Mouse (Mus musculus): ENCODE measurements around the gene Tenm4. TPM values are rescaled to one million over a fixed set of nuclear protein-coding genes. Genes with fewer than 3 reads are reported as not detected.

The Tenm4 gene
- polyA plus RNA-seq, 2 experiments = 0.11 to 0.28 TPM

DNA sequence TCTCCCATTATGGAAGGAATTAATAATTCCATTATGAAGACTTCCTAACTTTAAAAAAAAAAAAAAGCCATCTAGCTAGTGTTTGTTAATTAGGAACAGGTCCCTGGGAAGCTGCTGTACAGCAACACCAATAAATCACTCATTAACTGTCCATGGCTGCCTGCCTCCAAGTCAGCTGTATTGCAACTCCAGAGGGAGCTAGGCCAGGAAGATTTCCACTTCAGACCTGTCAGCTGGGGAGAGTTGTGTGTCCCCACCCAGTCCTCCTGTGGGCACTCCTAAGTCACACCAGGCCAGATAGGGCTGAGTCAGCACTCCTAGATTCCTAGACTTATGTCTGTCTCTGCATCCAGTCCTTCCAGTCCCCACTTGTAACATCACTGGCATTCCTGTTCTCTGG, 399.9 kb downstream of the Tenm4 start:
- H3K27me3 ChIP-seq (ENCODE audit: control insufficient read depth, insufficient read depth, low read length) = no peaks in the 10 kb centered on the region

GRCm38 (mm10) chr7:96572995-96573394, 401.9 kb downstream of the Tenm4 start:
- Histone ChIP-seq H3K36me3 (replicated peaks; ENCODE audit: control insufficient read depth, insufficient read depth, low read depth) (no peaks in the 10 kb centered on the region), H3K9me3 (ENCODE audit: control insufficient read depth, low read length) (no peaks in the 10 kb centered on the region), H3K9ac (replicated peaks) (no peak overlapping the region), H3K27ac (no peak overlapping the region), H3K4me3 (ENCODE audit: insufficient read depth in 1 of 2, low read depth in 2 of 2, low read length in 2 of 2) (no peak overlapping the region), H3K4me1 (replicated peaks; ENCODE audit: control insufficient read depth in 2 of 2, insufficient read depth in 2 of 2, low read length in 1 of 2) (no peaks in the 10 kb centered on the region), H3K4me2 (ENCODE audit: low read depth) (no peak overlapping the region), H3K27me3 (ENCODE audit: control insufficient read depth, insufficient read depth, low read length) (no peaks in the 10 kb centered on the region)
- DNase-seq (ENCODE audit: low read depth in 3 of 3, low spot score in 3 of 3) (no peak), ATAC-seq (ENCODE audit: insufficient read depth) (no peak)
- 68% methylated on average over 7 of the region's 7 CpGs for WGBS (ENCODE audit: insufficient replicate concordance)
- no peak for TF ChIP-seq EP300 (IDR thresholded peaks at IDR 0.05; ENCODE audit: low read depth)

More for the DNA sequence above, 399.9 kb downstream of the Tenm4 start:
- Histone ChIP-seq H3K9me3 (ENCODE audit: control insufficient read depth, low read length) (no peaks in the 10 kb centered on the region), H3K27ac (no peak overlapping the region), H3K9ac (replicated peaks) (no peak overlapping the region), H3K36me3 (replicated peaks; ENCODE audit: control insufficient read depth, insufficient read depth, low read depth) (no peaks in the 10 kb centered on the region), H3K4me1 (replicated peaks; ENCODE audit: control insufficient read depth in 2 of 2, insufficient read depth in 2 of 2, low read length in 1 of 2) (no peaks in the 10 kb centered on the region), H3K4me3 (ENCODE audit: insufficient read depth in 1 of 2, low read depth in 2 of 2, low read length in 2 of 2) (no peak overlapping the region), H3K4me2 (ENCODE audit: low read depth) (no peak overlapping the region)
- TF ChIP-seq CTCF (IDR thresholded peaks at IDR 0.05; ENCODE audit: low read depth) (no peak), EP300 (IDR thresholded peaks at IDR 0.05; ENCODE audit: low read depth) (no peak)
- no peak for ATAC-seq (ENCODE audit: insufficient read depth)
- no peak for DNase-seq (ENCODE audit: low read depth in 3 of 3, low spot score in 3 of 3)

DNA sequence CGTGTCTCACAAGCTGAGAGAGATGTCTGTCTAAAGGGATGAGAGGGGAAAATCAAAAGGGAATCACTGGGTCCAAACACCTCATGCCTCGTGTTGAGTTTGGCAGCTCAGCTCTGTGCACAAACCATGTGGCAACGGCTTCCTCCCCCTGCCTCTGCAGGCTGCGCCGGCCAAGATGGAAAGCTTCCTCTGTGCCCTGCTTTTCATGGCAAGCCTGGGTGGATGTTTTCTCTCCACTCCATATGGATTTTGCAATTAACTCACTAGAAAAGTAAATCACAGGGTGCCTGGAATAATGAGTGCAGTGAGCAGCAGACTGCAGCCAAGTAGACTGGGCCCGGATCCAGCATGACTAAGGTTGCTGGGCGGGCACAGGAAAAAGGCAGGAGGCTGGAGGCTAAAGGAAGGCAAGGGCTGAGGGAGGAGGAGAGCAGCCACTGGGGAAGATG, 404.2 kb downstream of the Tenm4 start:
- no peak overlapping the region for H3K27ac ChIP-seq
- no peaks in the 10 kb centered on the region for H3K27me3 ChIP-seq (ENCODE audit: control insufficient read depth, insufficient read depth, low read length)
- no peak for ATAC-seq (ENCODE audit: insufficient read depth)
- DNase-seq (ENCODE audit: low read depth in 3 of 3, low spot score in 3 of 3) = no peak
- H3K4me2 ChIP-seq (ENCODE audit: low read depth) = no peak overlapping the region
- no peaks in the 10 kb centered on the region for H3K9me3 ChIP-seq (ENCODE audit: control insufficient read depth, low read length)
- no peaks in the 10 kb centered on the region for H3K36me3 ChIP-seq (replicated peaks; ENCODE audit: control insufficient read depth, insufficient read depth, low read depth)
- TF ChIP-seq CTCF (IDR thresholded peaks at IDR 0.05; ENCODE audit: low read depth) (no peak), EP300 (IDR thresholded peaks at IDR 0.05; ENCODE audit: low read depth) (no peak)
- WGBS (ENCODE audit: insufficient replicate concordance) = 63% methylated on average over 7 of the region's 7 CpGs
- no peaks in the 10 kb centered on the region for H3K4me1 ChIP-seq (replicated peaks; ENCODE audit: control insufficient read depth in 2 of 2, insufficient read depth in 2 of 2, low read length in 1 of 2)
- no peak overlapping the region for H3K4me3 ChIP-seq (ENCODE audit: insufficient read depth in 1 of 2, low read depth in 2 of 2, low read length in 2 of 2)
- no peak overlapping the region for H3K9ac ChIP-seq (replicated peaks)

- no peak overlapping the region for H3K27ac ChIP-seq
- H3K36me3 ChIP-seq (replicated peaks; ENCODE audit: control insufficient read depth, insufficient read depth, low read depth) = no peaks in the 10 kb centered on the region
- no peaks in the 10 kb centered on the region for H3K9me3 ChIP-seq (ENCODE audit: control insufficient read depth, low read length)
- H3K4me2 ChIP-seq (ENCODE audit: low read depth) = no peak overlapping the region
- TF ChIP-seq EP300 (IDR thresholded peaks at IDR 0.05; ENCODE audit: low read depth) (no peak), CTCF (IDR thresholded peaks at IDR 0.05; ENCODE audit: low read depth) (no peak)
- no peak overlapping the region for H3K9ac ChIP-seq (replicated peaks)
- no peaks in the 10 kb centered on the region for H3K27me3 ChIP-seq (ENCODE audit: control insufficient read depth, insufficient read depth, low read length)
- no peak for ATAC-seq (ENCODE audit: insufficient read depth)
- H3K4me1 ChIP-seq (replicated peaks; ENCODE audit: control insufficient read depth in 2 of 2, insufficient read depth in 2 of 2, low read length in 1 of 2) = no peaks in the 10 kb centered on the region
- 51% methylated on average over 6 of the region's 6 CpGs for WGBS (ENCODE audit: insufficient replicate concordance)
- no peak for DNase-seq (ENCODE audit: low read depth in 3 of 3, low spot score in 3 of 3)
- no peak overlapping the region for H3K4me3 ChIP-seq (ENCODE audit: insufficient read depth in 1 of 2, low read depth in 2 of 2, low read length in 2 of 2)
Observed at GRCm38 (mm10) chr7:96582752-96583151, 411.7 kb downstream of the Tenm4 start.

GRCm38 (mm10) chr7:96587403-96587802, 416.4 kb downstream of the Tenm4 start:
- Histone ChIP-seq H3K4me1 (replicated peaks; ENCODE audit: control insufficient read depth in 2 of 2, insufficient read depth in 2 of 2, low read length in 1 of 2) (no peaks in the 10 kb centered on the region), H3K9me3 (ENCODE audit: control insufficient read depth, low read length) (no peaks in the 10 kb centered on the region), H3K4me2 (ENCODE audit: low read depth) (no peak overlapping the region), H3K4me3 (ENCODE audit: insufficient read depth in 1 of 2, low read depth in 2 of 2, low read length in 2 of 2) (no peak overlapping the region), H3K27me3 (ENCODE audit: control insufficient read depth, insufficient read depth, low read length) (no peaks in the 10 kb centered on the region), H3K27ac (no peak overlapping the region), H3K36me3 (replicated peaks; ENCODE audit: control insufficient read depth, insufficient read depth, low read depth) (no peaks in the 10 kb centered on the region), H3K9ac (replicated peaks) (no peak overlapping the region)
- no peak for DNase-seq (ENCODE audit: low read depth in 3 of 3, low spot score in 3 of 3)
- TF ChIP-seq EP300 (IDR thresholded peaks at IDR 0.05; ENCODE audit: low read depth) = no peak
- no peak for TF ChIP-seq CTCF (IDR thresholded peaks at IDR 0.05; ENCODE audit: low read depth)
- ATAC-seq (ENCODE audit: insufficient read depth) = no peak

DNA sequence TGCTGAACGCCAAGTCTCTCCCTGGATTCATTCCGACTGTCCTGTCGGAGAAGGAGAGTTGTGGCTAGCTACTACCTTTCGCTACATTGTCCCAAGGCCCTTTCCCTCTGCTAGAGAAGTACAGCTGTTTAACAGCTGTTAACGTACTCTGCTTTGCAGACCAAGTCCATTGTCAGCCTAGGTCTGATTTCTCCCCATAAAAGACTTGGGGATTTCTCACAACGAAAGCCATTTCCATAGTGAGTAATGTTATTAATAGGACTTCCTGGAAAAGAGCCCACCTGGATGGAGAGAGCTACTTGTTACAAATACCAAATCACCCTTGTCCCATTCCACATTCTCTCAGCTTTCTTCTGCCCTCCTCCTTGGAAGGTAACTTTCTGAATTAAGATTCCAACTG, 417.5 kb downstream of the Tenm4 start:
- no peak for TF ChIP-seq EP300 (IDR thresholded peaks at IDR 0.05; ENCODE audit: low read depth)
- TF ChIP-seq CTCF (IDR thresholded peaks at IDR 0.05; ENCODE audit: low read depth) = no peak
- Histone ChIP-seq H3K27me3 (ENCODE audit: control insufficient read depth, insufficient read depth, low read length) (no peaks in the 10 kb centered on the region), H3K36me3 (replicated peaks; ENCODE audit: control insufficient read depth, insufficient read depth, low read depth) (no peaks in the 10 kb centered on the region), H3K27ac (no peak overlapping the region), H3K9me3 (ENCODE audit: control insufficient read depth, low read length) (no peaks in the 10 kb centered on the region), H3K4me2 (ENCODE audit: low read depth) (no peak overlapping the region), H3K4me3 (ENCODE audit: insufficient read depth in 1 of 2, low read depth in 2 of 2, low read length in 2 of 2) (no peak overlapping the region), H3K9ac (replicated peaks) (no peak overlapping the region), H3K4me1 (replicated peaks; ENCODE audit: control insufficient read depth in 2 of 2, insufficient read depth in 2 of 2, low read length in 1 of 2) (no peaks in the 10 kb centered on the region)
- WGBS (ENCODE audit: insufficient replicate concordance) = 57% methylated on average over 6 of the region's 6 CpGs
- DNase-seq (ENCODE audit: low read depth in 3 of 3, low spot score in 3 of 3) (no peak), ATAC-seq (ENCODE audit: insufficient read depth) (no peak)

Measured in liver, embryonic 14.5 days (tissue).